Mouse (Mus musculus): ENCODE data around the gene Eva1c.
A peak's percentile ranks its signal among the peaks of the same experiment; 100 is the strongest.

DNA sequence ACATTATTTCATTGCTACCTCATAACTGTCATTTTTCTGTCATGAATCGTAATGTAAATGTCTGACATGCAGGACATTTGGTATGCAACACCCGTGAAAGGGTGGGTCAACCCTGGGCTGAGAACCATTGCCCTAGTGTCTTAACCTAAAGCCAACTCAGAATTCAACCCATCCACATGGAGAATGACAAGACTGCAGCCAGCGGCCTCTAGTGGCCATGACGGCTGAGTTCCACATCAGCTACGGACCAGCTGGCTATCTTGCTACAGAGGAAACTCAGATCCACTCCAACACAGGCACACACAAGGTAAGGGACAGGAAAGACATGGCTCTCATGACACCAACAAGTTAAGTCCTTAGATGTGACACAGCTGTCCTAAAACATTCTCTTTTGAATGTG is 98.9 kb downstream of the Eva1c start:
- TF ChIP-seq EP300 (IDR thresholded peaks at IDR 0.05; ENCODE audit: low read depth): no peak
- peak; percentile 94 for TF ChIP-seq CTCF (IDR thresholded peaks at IDR 0.05; ENCODE audit: low read depth)
